Mouse (Mus musculus) forebrain, postnatal 0 days (tissue): ENCODE measurements around the gene Pelo. TPM values are rescaled to one million over a fixed set of nuclear protein-coding genes. Genes with fewer than 3 reads are reported as not detected.

Source experiments
- ATAC-seq: fragments of 200-750 bp; cut with Nextera tagmentation; 2 replicates; pipeline ENCODE4 v1.8.0; 2017; ENCODE audit warnings: mild to moderate bottlenecking, moderate library complexity
- DNase-seq: peaks from one replicate; pipeline ENCODE4 v3.0.0-alpha.2; 2015
- H3K27ac ChIP-seq: fragments of 300-500 bp; sonication (generic); 2 replicates; pipeline ENCODE4 v1.5.1; 2014; ENCODE audit warnings: low read depth, mild to moderate bottlenecking, antibody characterized with exemption, low read length, moderate library complexity, mixed read lengths
- H3K27me3 ChIP-seq: fragments of 300-500 bp; sonication (generic); 2 replicates; pipeline ENCODE4 v1.6.1; 2014; ENCODE audit warnings: mild to moderate bottlenecking, low read length, mixed read lengths; ENCODE audit not compliant: insufficient read depth
- H3K36me3 ChIP-seq: fragments of 300-500 bp; sonication (generic); 2 replicates; pipeline ENCODE4 v1.6.1; 2014; ENCODE audit warnings: mild to moderate bottlenecking, moderate library complexity; ENCODE audit not compliant: insufficient read depth
- H3K4me1 ChIP-seq: fragments of 300-500 bp; sonication (generic); 2 replicates; pipeline ENCODE4 v1.6.1; 2014; ENCODE audit warnings: antibody characterized with exemption; ENCODE audit not compliant: insufficient read depth
- H3K4me2 ChIP-seq: fragments of 300-500 bp; sonication (generic); 2 replicates; pipeline ENCODE4 v1.6.1; 2014; ENCODE audit warnings: low read depth, mild to moderate bottlenecking, moderate library complexity
- H3K4me3 ChIP-seq: fragments of 300-500 bp; sonication (generic); 2 replicates; pipeline ENCODE4 v1.5.1; 2014; ENCODE audit warnings: low read depth, low read length, mixed read lengths
- H3K9ac ChIP-seq: fragments of 300-500 bp; sonication (generic); 2 replicates; pipeline ENCODE4 v1.6.1; 2014; ENCODE audit warnings: mild to moderate bottlenecking
- H3K9me3 ChIP-seq: fragments of 300-500 bp; sonication (generic); 2 replicates; pipeline ENCODE4 v1.6.1; 2016; ENCODE audit warnings: low read length
- CTCF ChIP-seq: sonication (generic); IDR thresholded peaks from 2 replicates; pipeline ENCODE4 v1.5.1; 2016; ENCODE audit warnings: antibody characterized with exemption, control low read depth, low read depth
- WGBS: fragments of 180-500 bp; shearing (Covaris S2); extraction: QIAGEN DNeasy Blood & Tissue Kit; methylation state at CpG from one replicate; pipeline ENCODE4 v1.1.7; 2014; 5-methylcytosine and 5-hydroxymethylcytosine counted together
- polyA plus RNA-seq: library from polyadenylated mRNA; unstranded; fragments of >200 nt; fragmentation: Nextera tagmentation; extraction: Ambion mirVana; gene quantifications from 2 replicates; pipeline ENCODE4 v1.2.1, GENCODE M21; 2015
- total RNA-seq: library from RNA; depleted of rRNA; stranded (reverse); fragments of >200 nt; gene quantifications from 2 replicates; pipeline ENCODE4 v1.2.3, GENCODE M21; 2014; rRNA removed

Gene Pelo
- total and polyA plus RNA-seq, 2 experiments from 2014 or later = 6.2 to 10.1 TPM

GRCm38 (mm10) chr13:115042652-115043051 is 47.3 kb downstream of the Pelo start:
- H3K4me1 ChIP-seq = no peaks in the 10 kb centered on the region
- no peak overlapping the region for H3K4me3 ChIP-seq
- DNase-seq (no peak), ATAC-seq (no peak)
- TF ChIP-seq CTCF = no peak
- no peaks in the 10 kb centered on the region for H3K27me3 ChIP-seq
- no peaks in the 10 kb centered on the region for H3K36me3 ChIP-seq
- H3K9ac ChIP-seq = no peak overlapping the region
- H3K4me2 ChIP-seq = no peak overlapping the region
- H3K9me3 ChIP-seq = no peaks in the 10 kb centered on the region
- no peak overlapping the region for H3K27ac ChIP-seq
- WGBS = 76% methylated on average over 2 of the region's 2 CpGs

Other genes with a start within 250 kb of the Pelo start
- gene Itga2, start 158.1 kb downstream of the Pelo start, total RNA-seq = 0.77 and 0.86 TPM in 2 replicates
- gene Itga2, start 158.1 kb downstream of the Pelo start, polyA plus RNA-seq = 0.36 and 0.63 TPM in 2 replicates
- gene Gm49395, start 11.7 kb upstream of the Pelo start, total RNA-seq = 3.1 and 4.1 TPM in 2 replicates
- gene Gm49395, start 11.7 kb upstream of the Pelo start, polyA plus RNA-seq = 3.5 TPM in 2 replicates
- 4.4 and 8.2 TPM in 2 replicates for gene Itga1, start 11.8 kb upstream of the Pelo start, total RNA-seq
- gene Itga1, start 11.8 kb upstream of the Pelo start, polyA plus RNA-seq = 2.6 and 3.2 TPM in 2 replicates